Mouse (Mus musculus) pancreas, adult 10 weeks (tissue): ENCODE data around the gene Pycr1. TPM values are rescaled to one million over a fixed set of nuclear protein-coding genes. Genes with fewer than 3 reads are reported as not detected.

ENCODE experiments used
- polyA plus RNA-seq: library from polyadenylated mRNA; stranded (reverse); fragments of 350-450 nt; fragmentation: Illumina TruSeq; extraction: RNeasy Lipid Tissue Mini Kit (QIAGEN cat#74804); gene quantifications from one replicate; pipeline ENCODE4 v1.2.3, GENCODE M21; 2015; ENCODE audit warnings: low read depth, low replicate concordance; ENCODE audit not compliant: insufficient read depth

Pycr1 gene
- 24.5 TPM for polyA plus RNA-seq

GRCm38 (mm10) chr11:120643601-120643987, at the start of gene Pycr1:
Gene Pycr1, minus strand, starts transcription at chr11:120643769.

DNA sequence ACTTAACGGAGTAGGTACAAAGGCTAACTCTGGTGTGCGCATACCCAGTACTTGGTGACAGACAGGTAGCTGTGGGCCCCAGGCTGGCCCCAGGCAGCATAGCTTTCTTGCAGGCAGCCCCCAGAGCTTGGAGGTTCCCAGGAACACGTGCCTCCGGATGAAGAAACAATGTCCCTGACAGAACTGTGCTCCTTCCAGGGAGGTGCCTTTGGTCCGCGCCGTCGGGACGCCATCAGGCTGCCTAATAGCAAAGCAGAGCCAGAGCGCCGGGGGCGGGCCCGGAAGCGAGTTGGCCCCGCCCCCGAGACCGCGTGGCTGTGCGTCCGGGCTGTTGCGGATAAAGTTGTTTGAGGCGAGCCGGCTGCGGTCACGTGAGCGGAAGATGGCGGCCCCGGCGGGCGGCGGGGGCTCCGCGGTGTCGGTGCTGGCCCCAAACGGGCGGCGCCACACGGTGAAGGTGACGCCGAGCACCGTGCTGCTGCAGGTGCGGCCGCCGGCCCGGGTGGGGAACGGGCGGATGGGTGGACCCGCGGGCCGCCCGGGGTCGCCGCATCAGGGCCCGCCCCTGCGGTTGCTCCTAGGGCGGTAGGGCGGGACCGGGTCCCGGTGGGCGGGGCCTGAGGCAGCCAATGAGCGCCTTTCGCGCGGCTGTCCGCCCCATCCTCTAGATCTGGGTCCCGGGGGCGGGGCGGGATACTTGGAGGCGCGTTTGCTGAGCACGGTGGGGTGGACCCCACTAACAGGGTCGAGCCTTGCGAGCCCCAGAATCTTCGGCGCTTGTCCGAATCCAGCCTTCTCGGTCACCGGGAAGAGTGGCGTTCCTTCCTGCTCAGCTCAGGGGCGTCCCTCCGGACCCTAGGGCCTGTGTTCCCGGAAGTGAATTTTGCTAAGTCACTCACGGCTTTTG, 29.4 kb upstream of the Pycr1 start, which contains the start of gene Aspscr1:
Gene Aspscr1, plus strand, starts transcription at position 287 of the 907 bp plus-strand sequence.

DNA sequence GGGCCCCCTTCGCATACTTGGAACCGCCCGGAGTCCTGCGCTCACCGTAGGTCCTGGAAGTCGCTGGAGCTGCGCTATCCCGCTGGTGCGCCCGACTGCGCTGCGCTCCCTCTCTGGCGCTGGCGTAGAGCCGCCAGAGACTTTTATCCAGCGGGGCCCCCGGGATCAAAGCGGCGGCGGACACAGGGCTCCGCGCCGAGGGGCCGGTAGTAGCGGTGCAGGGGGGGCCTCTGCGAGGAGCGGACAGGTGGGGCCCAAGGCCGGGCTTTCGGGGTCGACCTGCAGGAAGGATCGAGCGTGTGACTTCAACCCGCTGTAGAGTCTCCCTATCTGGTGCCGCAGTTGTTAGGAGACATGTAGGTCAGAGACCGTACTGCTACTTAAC, 17.5 kb upstream of the Pycr1 start, which contains the start of gene Notum:
Gene Notum, minus strand, starts transcription at position 100 of the 385 bp plus-strand sequence.

GRCm38 (mm10) chr11:120648001-120648476, 4.5 kb upstream of the Pycr1 start, which contains the start of gene Myadml2:
Gene Myadml2, minus strand, starts transcription at chr11:120648158.

GRCm38 (mm10) chr11:120633520-120634343, 9.8 kb downstream of the Pycr1 start, which contains the start of gene Mafg:
Gene Mafg, minus strand, starts transcription at chr11:120633600.

GRCm38 (mm10) chr11:120625152-120625775, 18.3 kb downstream of the Pycr1 start, which contains the start of gene Sirt7:
Gene Sirt7, minus strand, starts transcription at chr11:120625240.

GRCm38 (mm10) chr11:120617519-120618112, 26.0 kb downstream of the Pycr1 start, which contains the start of gene Pcyt2:
Gene Pcyt2, minus strand, starts transcription at chr11:120617936.

DNA sequence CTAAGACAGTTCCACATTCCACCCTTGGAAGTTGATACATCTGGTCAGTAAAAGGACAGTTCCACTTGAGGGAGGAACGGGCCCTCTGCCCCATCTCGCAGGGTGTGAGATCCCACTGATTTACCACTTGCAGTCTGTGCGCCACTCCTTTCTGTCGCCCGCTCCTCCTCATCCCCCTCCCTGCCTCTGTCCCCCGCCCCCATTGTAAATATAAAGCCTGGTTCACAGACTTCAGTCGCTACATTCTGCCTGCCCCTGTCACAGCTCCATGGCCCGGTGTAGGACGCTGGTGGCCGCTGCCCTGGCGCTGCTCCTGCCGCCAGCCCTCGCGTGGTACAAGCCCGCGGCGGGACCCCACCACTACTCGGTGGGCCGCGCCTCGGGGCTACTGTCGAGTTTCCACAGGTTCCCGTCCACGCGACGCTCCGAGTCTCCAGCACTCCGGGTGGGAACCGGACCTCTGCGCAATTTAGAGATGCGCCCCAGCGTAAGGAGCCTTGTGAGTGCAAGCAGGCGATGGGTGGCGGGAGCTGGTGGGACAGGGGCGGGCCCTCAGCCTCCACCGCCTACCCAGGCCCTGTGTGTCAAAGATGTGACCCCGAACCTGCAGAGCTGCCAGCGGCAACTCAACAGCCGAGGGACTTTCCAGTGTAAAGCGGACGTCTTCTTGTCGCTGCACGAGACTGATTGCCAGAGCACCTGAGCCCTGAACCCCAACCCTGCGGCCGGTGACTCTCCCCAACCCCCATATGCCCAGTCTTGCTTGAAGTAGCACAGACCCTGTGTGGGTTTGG, 35.1 kb downstream of the Pycr1 start, which contains the start of gene Npb:
Gene Npb, plus strand, starts transcription at position 237 of the 794 bp plus-strand sequence.

GRCm38 (mm10) chr11:120598283-120598989, 45.1 kb downstream of the Pycr1 start, which contains the start of the genes Alyref and Anapc11:
Gene Alyref, minus strand, starts transcription at chr11:120598365.
Gene Anapc11, plus strand, starts transcription at chr11:120598421.

Other genes starting within 250 kb of the Pycr1 start
- gene Nploc4, start 206.1 kb downstream of the Pycr1 start, polyA plus RNA-seq = 10.3 TPM
- not detected for gene Tspan10, start 201.1 kb downstream of the Pycr1 start, polyA plus RNA-seq
- gene Pde6g, start 190.3 kb downstream of the Pycr1 start, polyA plus RNA-seq = 1.3 TPM
- 2.7 TPM for gene Oxld1, start 185.7 kb downstream of the Pycr1 start, polyA plus RNA-seq
- gene Ccdc137, start 185.7 kb downstream of the Pycr1 start, polyA plus RNA-seq = 10.5 TPM
- 5.2 TPM for gene Arl16, start 176.2 kb downstream of the Pycr1 start, polyA plus RNA-seq
- gene Mrpl12, start 159.2 kb downstream of the Pycr1 start, polyA plus RNA-seq = 19.4 TPM
- gene Slc25a10, start 151.9 kb downstream of the Pycr1 start, polyA plus RNA-seq = 11.5 TPM
- gene Gcgr, start 113.1 kb downstream of the Pycr1 start, polyA plus RNA-seq = 2.1 TPM
- gene Mcrip1, start 94.0 kb downstream of the Pycr1 start, polyA plus RNA-seq = 27.1 TPM
- not detected for gene Ppp1r27, start 92.6 kb downstream of the Pycr1 start, polyA plus RNA-seq
- 636 TPM for gene P4hb, start 70.5 kb downstream of the Pycr1 start, polyA plus RNA-seq
- gene Arhgdia, start 62.1 kb downstream of the Pycr1 start, polyA plus RNA-seq = 79.0 TPM
- 13.4 TPM for gene Alyref, start 45.4 kb downstream of the Pycr1 start, polyA plus RNA-seq
- 11.9 TPM for gene Anapc11, start 45.3 kb downstream of the Pycr1 start, polyA plus RNA-seq
- not detected for gene Npb, start 35.3 kb downstream of the Pycr1 start, polyA plus RNA-seq
- gene Pcyt2, start 25.8 kb downstream of the Pycr1 start, polyA plus RNA-seq = 38.6 TPM
- 19.3 TPM for gene Sirt7, start 18.5 kb downstream of the Pycr1 start, polyA plus RNA-seq
- 11.0 TPM for gene Mafg, start 10.2 kb downstream of the Pycr1 start, polyA plus RNA-seq
- 1.4 TPM for gene Myadml2, start 4.4 kb upstream of the Pycr1 start, polyA plus RNA-seq
- gene Notum, start 17.4 kb upstream of the Pycr1 start, polyA plus RNA-seq = 0.81 TPM
- gene Aspscr1, start 29.2 kb upstream of the Pycr1 start, polyA plus RNA-seq = 29.7 TPM
- 30.4 TPM for gene Cenpx, start 70.0 kb upstream of the Pycr1 start, polyA plus RNA-seq
- gene Lrrc45, start 70.2 kb upstream of the Pycr1 start, polyA plus RNA-seq = 37.8 TPM
- gene Rac3, start 77.7 kb upstream of the Pycr1 start, polyA plus RNA-seq = 6.0 TPM
- 12.0 TPM for gene Dcxr, start 83.5 kb upstream of the Pycr1 start, polyA plus RNA-seq
- 26.0 TPM for gene Cbr2, start 88.3 kb upstream of the Pycr1 start, polyA plus RNA-seq
- gene Hmga1b, start 119.0 kb upstream of the Pycr1 start, polyA plus RNA-seq = not detected
- gene Rfng, start 140.4 kb upstream of the Pycr1 start, polyA plus RNA-seq = 22.7 TPM
- 35.2 TPM for gene Gps1, start 140.5 kb upstream of the Pycr1 start, polyA plus RNA-seq
- gene Dus1l, start 152.6 kb upstream of the Pycr1 start, polyA plus RNA-seq = 25.3 TPM
- 22.9 TPM for gene Fasn, start 180.8 kb upstream of the Pycr1 start, polyA plus RNA-seq